Mouse (Mus musculus) layer of hippocampus, adult 9-10 months (tissue): ENCODE data around the gene Pkmyt1.
A peak's percentile ranks its signal among the peaks of the same experiment; 100 is the strongest.

Experiments used
- DNase-seq: peaks from one replicate; pipeline ENCODE4 v3.0.0; 2022; ENCODE audit warnings: low spot score

The Pkmyt1 gene

GRCm38 (mm10) chr17:23721886-23722285 lies 4.2 kb upstream of the Pkmyt1 start:
- no peak for DNase-seq

- no peak for DNase-seq
Observed at GRCm38 (mm10) chr17:23722376-23723125, 3.6 kb upstream of the Pkmyt1 start, which contains the start of gene 1520401A03Rik. 1520401A03Rik (minus strand) TSS chr17:23722783.

- DNase-seq, result no peak
Observed at GRCm38 (mm10) chr17:23725477-23725876, 659 bp upstream of the Pkmyt1 start.

- DNase-seq, result no peak
Observed at GRCm38 (mm10) chr17:23726758-23727142, 614 bp downstream of the Pkmyt1 start.

GRCm38 (mm10) chr17:23730441-23730840 lies 4.3 kb downstream of the Pkmyt1 start:
- no peak for DNase-seq

- DNase-seq, result no peak
Observed at GRCm38 (mm10) chr17:23734341-23734740, 8.2 kb downstream of the Pkmyt1 start.

- no peak for DNase-seq
Observed at GRCm38 (mm10) chr17:23737493-23738445, 11.6 kb downstream of the Pkmyt1 start.

- DNase-seq, result no peak
Observed at GRCm38 (mm10) chr17:23738836-23739201, 12.7 kb downstream of the Pkmyt1 start.

- no peak for DNase-seq
Observed at GRCm38 (mm10) chr17:23739202-23740135, 13.3 kb downstream of the Pkmyt1 start.

- DNase-seq, result peak; percentile 73
Observed at GRCm38 (mm10) chr17:23740136-23740584, 14.0 kb downstream of the Pkmyt1 start.

- no peak for DNase-seq
Observed at GRCm38 (mm10) chr17:23740598-23741021, 14.5 kb downstream of the Pkmyt1 start, which contains the start of gene Paqr4. Paqr4 (minus strand) TSS chr17:23740867.

- no peak for DNase-seq
Observed at GRCm38 (mm10) chr17:23741359-23742209, 15.4 kb downstream of the Pkmyt1 start.

- no peak for DNase-seq
Observed at GRCm38 (mm10) chr17:23742210-23742793, 16.2 kb downstream of the Pkmyt1 start.

- no peak for DNase-seq
Observed at GRCm38 (mm10) chr17:23742941-23743340, 16.8 kb downstream of the Pkmyt1 start.

GRCm38 (mm10) chr17:23744076-23744475 lies 17.9 kb downstream of the Pkmyt1 start:
- no peak for DNase-seq

GRCm38 (mm10) chr17:23744651-23745050 lies 18.5 kb downstream of the Pkmyt1 start:
- no peak for DNase-seq

GRCm38 (mm10) chr17:23745301-23746251 lies 19.4 kb downstream of the Pkmyt1 start, which contains the start of gene Kremen2:
Kremen2 (minus strand) TSS chr17:23745833.
- no peak for DNase-seq

GRCm38 (mm10) chr17:23746311-23746710 lies 20.2 kb downstream of the Pkmyt1 start:
- no peak for DNase-seq

GRCm38 (mm10) chr17:23746767-23747166 lies 20.6 kb downstream of the Pkmyt1 start:
- no peak for DNase-seq
